Mouse (Mus musculus) brain, adult 2 months (tissue): ENCODE measurements at regions not wholly inside any gene's neighbourhood (a gene's known extent, or its start where the extent isn't known, plus 50 kb on each side); places are given as distances from the start of the nearest gene placed in this dataset.

Experiments
- DNase-seq: peaks from one replicate; pipeline ENCODE4 v3.0.0; 2011; ENCODE audit warnings: low read depth, low spot score

DNA sequence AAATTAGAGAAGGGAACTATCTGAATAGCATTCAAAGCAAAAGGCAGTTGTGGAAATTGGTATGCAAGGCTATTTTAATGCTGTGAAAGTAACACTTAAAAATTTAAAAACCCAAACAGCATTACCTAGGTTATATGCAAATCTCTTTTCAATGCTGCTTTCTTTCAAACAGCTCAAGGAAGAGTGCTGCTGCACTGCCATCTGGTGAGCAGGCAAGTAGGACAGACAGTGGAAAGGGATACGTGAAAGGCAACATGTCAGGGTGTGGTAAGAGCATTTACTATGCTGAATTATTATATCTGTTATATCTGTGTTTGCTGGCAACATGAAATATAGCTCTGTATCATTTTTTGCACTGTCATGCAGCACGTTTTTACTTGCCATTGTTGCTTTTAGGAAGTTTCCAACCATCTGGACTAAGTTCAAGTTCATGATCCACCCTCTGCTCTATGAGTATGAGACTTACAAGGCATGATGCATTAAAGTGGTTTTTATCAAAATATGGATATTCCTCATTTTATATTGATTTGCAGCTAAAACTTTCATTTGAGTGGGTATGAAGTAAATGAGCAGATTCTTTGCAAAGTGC, 1223.0 kb downstream of the Dnajb9 start:
- peak; percentile 79 for DNase-seq

DNA sequence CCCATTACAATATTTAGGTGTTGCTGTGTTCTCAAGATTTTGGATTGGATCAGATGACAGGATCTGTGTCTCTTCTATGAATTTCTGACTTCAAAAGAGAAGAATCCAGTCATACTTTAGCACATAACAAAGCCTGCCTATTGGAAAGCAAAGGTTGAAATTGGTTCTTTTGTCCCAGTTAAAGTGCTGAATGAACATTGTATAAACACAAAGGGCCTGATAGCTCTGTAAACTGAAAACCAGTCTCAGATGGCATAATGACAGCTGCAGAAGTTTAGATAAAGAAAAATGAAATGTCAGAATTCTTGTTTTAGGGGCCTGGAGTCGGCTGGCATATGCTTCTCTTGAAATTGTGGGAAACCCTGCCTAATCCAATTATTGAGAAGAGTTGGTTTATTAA, 1223.6 kb downstream of the Dnajb9 start:
- DNase-seq = no peak

GRCm38 (mm10) chr12:42986096-42986495, 1224.0 kb downstream of the Dnajb9 start:
- no peak for DNase-seq

- DNase-seq = no peak
These were observed 1231.3 kb downstream of the Dnajb9 start for GRCm38 (mm10) chr12:42978828-42979227.

- no peak for DNase-seq
These were observed 1237.4 kb downstream of the Dnajb9 start for GRCm38 (mm10) chr12:42972766-42973165.

DNA sequence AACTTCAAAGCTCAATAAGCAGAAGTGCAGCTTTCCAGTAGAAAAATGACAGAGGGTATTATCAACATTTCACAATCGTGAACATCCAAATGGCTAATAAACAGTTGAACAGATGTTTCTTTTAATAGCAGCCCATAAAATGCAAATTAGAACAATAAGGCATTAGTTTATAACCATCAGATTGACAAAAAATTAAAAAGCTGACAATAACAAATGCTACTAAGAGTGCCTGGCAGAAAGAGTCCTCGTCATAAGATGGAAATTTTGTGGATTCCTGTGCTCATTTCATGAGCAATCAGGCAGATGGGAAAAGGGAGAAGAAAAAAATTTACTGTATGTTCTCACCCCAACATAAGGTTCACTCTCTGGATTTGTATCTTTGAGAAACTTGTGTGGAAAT, 1248.6 kb downstream of the Dnajb9 start:
- DNase-seq = peak; percentile 18

GRCm38 (mm10) chr12:42947961-42948360, 1262.2 kb downstream of the Dnajb9 start:
- DNase-seq = peak; percentile 25

DNA sequence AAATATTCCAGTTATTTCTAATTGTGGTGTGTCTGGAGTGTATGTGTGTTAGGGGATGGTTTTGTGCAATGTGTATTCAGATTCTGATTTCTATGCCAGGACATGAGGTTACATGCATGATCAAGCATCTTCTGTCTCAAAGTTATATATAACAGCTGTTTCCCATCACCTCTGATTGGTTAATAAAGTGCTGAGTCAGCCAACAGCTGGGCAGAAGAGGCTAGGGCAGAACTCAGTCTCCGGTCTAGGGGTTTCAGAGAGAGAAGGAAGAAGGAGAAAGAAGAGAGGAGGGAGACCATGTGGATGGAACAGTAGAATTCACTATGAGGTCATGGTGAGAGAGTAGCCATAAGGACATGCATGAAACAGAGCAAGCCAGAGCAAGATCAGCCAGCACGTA, 1295.8 kb downstream of the Dnajb9 start:
- no peak for DNase-seq
